Mouse (Mus musculus) cerebellum, adult 18-20 months (tissue): ENCODE measurements around the gene Dnm3.
A peak's percentile ranks its signal among the peaks of the same experiment; 100 is the strongest.

Experiments
- DNase-seq, 2 experiments: peaks; one replicate each; pipeline ENCODE4 v3.0.0; 2021

Dnm3 gene

DNA sequence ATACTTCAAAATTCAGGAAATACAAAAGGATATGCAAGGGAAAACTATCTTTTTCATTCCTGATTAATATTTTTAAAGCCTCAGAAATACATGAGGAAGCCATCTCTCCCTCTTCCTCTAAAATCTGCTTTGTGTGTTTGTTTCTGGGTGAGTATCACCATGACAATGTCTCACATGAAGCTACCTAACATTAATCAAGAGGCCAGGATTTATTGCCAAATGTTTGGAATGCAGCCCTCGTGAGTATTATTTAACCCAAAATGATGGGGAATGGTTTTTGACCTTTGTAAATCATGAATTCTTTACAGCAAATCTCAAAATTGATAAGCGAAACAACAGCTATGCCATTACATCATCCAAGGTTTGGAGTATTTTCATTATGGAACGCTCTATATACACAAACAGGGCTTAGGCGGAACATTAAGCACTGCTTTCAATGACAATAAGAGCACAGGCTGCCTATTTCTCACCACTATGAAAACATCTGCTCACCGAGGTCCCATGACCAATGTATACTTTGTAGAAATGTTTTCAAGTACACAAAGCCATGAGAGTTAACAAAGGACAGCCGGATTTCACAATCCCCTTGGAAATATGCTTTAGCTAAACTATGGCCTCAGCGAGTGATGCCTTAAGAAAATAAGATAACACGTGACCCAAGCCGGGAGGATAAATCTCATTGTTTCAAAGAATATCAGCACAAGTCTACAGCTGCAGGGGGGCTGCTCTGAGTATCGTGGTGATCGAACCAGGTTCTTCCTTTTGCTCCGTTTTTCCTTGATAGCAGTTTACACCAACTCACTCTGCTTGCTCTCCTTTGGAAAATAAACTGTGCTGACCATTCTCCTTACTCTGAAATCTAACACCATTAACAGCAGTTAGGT, 275.1 kb downstream of the Dnm3 start:
- no peak for DNase-seq

DNA sequence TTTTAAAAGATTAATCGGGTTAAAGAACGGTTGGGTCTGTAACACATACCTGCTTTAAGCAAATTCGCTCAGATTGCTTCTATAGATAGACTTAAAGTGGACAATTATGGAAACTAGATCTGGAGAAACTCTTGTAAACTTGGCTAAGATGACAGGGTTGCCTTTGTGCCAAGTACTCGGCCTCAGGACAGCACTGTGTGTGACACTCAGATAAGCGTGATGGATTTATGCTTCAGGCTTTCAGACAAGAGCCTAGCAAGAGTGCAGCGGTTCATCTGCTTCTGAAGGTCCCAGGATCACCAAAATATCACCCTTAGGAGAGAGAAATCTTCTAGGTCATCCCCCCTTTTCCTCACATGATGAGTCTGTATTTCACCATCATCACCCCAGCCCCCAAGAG, 277.4 kb downstream of the Dnm3 start:
- no peak for DNase-seq

GRCm38 (mm10) chr1:162196812-162197680, 280.8 kb downstream of the Dnm3 start:
- peak; percentile 56 to 74 for DNase-seq

DNA sequence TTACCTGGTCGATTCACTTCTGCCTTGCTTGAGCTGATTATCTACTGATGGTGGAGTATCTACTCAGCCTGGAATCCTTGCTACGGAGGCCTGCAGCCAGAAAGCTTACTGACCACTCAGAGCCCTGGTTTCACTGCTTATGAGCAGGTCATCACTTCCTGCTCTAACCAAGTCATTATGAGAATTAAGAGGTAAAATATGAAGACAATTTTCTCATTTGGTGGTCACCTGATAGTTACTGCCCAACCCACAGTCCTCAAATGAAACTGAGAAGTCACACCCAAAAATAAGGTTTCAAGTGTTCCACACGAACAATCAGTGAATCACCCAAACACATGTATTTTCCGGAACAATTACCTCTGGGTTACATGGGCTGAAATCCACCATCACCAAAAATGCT, 289.1 kb downstream of the Dnm3 start:
- no peak for DNase-seq

DNA sequence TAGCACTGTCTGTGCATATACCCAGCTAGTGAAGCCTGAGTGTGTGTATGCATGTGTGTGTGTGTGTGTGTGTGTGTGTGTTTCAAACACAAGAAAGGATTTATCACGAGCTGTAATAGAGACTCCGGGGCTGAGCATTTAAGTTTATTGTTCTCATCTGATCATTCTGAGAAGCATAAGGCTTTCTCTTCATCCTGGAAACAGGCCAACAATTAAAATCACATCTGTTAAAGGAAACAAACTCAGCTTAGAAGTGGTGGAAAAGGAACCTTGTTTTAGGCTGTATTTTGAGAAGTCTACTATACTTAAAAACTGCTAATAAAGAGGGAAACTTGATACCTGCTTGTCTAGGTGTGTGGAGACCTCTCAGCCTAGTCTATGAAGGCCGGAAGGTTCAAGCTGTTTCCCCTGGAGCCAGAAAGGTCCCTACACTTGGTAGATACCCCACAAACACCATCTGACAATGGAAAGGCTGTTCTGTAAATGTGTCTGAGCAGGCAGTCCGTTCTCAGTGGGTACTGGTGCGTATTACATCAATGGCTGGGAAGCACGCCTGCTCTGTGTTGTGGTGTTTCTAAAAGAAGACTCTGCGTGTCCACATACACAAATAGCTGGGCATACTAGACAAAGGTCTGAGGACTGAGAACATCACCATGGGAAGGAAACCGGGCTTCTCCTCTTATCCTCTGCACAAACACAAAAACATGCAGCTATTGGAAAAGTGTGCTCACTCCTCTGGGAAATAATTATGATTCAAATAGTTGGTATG, 290.3 kb downstream of the Dnm3 start:
- DNase-seq = peak; percentile 31 to 35

DNA sequence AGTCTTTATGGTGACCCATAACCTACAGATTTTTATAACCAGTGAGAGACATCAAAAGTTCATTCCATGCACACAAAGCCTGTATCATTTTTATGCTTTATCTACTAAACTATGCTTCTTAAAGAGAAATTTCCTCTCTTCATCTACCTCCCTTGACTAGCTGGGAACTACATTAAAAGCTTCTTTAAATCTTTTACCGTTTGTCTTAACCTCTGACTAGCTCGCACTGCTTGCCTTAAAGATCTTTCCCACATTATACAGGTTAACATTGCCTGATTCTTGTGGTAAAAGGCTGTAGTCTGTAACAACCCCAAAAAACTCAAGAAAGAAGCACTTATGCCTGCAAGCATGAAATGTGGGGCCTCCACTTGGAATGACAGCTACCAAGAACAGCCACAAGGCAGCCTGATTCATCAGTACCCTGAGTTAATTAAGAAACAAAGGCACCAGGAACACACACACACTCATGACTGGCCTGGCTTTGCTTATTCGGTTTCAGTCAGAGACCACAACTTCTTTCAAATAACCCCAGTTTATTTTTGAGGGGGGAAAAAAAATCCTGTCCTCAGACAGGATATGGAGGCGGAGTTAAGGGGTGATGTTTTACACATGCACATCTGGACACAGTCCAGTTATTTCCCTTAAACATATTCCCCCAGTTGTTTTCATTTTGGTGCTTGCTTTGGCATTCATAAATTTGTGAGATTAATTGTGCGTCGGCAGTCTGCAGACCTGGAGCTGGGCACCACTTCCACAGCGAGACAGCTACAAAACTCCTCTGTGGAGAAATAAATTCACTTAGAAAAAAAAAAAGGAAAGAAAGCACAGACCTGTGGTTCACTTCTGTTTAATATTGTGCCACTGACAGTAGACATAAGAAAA, 291.1 kb downstream of the Dnm3 start:
- no peak for DNase-seq

DNA sequence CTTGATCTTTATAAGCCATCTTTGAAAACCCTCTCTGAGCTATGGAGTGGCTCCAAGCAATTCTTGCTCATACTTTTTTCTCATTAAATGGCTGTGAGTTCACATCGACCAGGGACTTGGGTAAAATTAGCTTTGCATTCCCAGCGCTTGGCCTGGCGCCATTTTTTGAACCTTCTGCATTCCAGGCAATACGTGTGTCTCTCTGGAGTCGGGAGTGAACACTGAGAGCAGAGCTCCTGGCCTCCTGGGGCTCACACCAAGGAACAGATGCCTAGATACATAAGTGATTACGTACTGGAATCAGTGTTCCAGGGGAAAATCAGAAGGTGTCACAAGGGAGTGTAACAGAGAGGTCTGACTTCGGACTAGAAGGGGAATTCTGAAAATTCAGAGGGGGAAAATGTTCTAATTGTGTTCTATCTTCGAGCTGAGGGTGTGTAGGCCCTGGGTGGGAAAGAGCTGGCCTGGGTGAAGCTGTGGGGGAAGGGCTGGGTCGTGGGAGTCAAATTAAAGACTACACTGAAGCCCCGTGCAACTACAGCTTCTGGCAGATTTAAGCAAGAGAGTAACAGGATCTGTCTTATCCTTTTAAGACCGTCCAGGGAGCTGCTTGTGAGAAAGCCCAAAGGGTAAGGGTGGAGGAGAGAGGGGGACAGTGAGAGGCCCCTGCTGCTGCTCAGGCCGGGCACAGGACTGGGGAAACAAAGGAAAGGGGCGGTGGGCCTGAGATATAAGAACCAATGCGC, 293.7 kb downstream of the Dnm3 start:
- DNase-seq = peak; percentile 77 to 79

DNA sequence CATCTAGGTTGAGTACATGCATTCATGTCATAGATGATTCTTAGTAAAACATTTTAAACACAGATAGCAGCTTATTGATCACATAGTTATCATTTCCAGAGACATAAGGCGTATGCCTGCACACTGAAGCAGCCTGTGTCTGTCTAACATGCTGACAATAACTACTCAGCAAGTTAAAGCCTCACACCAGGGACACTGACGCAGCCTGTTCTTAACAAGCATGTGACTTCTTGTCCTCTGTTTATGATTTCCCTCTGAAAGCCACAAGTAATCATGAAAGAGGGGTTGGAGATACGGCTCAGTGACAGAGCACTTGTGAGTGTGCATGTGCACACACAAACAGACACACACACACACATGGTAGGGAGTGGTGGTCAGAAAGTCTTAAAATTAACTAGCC, 294.4 kb downstream of the Dnm3 start:
- no peak for DNase-seq

DNA sequence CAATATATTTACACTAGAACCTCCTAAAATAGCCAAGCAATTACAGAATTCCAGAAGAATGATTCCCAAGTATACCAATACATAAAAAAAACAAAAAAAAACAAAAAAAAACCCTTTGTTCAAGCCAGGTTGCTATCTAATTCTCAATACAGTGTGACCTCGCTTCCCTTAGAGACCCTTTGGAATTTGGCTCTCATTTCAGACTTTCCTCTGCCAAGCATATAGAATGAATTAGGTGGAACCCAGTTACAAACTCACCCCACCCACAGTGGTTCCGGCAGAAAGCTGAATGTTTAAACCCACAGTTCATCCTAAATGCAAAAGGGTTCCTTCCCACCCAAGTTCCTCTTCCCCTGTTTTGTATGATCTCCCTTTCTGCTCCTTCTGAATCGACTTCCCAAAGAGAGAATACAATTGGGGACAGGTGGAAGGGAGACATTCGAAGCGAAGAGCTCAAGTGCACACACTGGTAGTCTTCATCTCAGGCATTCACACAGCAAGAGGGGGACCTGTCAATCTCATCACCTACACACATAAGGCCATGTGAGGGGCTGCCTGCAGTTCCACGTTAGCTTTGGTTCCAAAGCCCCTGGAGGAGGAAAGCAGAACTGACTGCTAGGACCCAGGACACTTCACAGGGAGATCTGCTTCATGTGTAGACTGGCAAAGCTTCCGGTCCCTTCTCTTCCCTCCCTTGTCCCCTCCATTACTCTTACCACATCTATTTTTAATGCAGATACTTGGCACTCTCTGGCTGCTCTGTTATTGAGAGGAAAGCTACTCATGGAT, 296.5 kb downstream of the Dnm3 start:
- no peak for DNase-seq

DNA sequence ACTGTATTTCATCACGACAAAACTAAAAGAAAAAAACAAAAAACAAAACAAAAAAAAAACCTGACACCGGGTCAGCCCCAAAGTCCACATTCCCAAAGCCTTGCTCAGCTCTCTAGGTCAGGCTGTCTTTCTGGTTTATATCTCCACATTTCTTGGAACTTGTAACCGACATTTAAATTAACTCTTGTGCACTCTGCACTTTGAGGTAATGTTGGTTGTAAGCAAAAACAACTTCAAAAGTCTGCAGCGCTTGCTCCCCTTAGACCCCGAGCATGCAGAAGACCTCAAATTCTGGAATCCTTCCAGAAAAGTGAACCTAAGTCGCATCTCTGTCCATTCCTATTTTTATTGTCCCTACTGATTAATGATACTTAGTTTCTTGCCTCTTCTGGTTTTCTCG, 297.4 kb downstream of the Dnm3 start:
- no peak for DNase-seq

GRCm38 (mm10) chr1:162179401-162179800, 298.4 kb downstream of the Dnm3 start:
- no peak for DNase-seq

- no peak for DNase-seq
Measured at GRCm38 (mm10) chr1:162172806-162173205, 305.0 kb downstream of the Dnm3 start.

GRCm38 (mm10) chr1:162163687-162164484, 313.9 kb downstream of the Dnm3 start:
- DNase-seq = no peak

DNA sequence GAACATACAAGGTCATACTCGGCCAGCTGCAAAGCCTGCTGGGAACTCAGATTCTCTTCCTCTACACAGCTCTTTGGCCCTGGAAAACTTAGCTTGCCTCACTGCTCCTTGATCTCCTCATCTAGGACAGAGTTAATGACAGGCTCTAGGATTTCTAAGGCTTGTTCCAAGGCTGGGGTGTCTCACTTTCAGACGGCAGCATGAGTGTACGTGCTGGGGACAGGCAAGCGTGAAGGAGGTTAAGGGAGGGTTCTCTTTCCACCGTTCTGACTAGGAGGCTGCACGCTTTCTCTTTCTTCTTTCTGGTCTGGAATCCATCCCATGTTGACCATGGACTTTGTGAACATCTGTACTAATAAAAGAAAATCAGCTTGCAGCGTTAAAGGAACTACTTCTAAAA, 315.2 kb downstream of the Dnm3 start:
- no peak for DNase-seq

DNA sequence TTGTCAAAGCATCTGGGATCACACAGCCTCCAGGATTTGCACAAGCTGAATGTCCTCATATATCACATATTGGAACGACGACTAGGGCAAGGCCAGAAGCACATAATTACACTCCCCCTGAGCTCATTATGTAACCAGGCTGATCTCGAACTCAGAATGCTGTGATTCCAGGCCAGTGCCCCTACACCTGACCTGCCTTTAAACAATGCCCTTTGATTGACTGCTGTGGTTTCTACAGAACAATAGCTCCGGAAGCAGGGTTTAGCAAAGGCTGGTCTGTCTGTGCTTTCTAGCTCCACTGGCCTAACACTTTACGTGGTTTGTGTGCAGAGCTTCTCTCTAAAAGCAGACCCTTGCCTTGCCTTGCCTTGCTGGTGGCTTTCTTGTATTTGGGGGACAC, 315.6 kb downstream of the Dnm3 start:
- no peak for DNase-seq

- DNase-seq = no peak
Measured at GRCm38 (mm10) chr1:162160718-162161117, 317.1 kb downstream of the Dnm3 start.

DNA sequence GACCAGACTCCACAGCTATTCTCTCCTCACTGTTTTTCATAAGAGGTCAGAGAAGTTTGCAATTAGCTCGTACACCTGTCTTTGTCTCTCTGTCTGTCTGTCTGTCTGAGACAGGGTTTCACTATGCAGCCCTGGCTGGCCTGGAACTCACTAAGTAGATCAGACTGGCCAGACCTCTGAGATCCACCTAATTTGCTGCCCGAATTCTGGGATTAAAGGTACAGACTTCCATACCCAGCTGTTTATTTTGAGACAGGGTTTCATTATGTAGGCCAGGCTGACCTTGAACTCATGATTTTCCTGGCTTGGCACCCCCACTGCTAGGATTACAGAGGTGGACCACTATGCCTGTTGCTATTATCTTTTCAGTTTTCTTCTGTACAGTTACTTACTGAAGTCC, 319.3 kb downstream of the Dnm3 start:
- no peak for DNase-seq

- DNase-seq = no peak
Measured at GRCm38 (mm10) chr1:162157659-162158058, 320.2 kb downstream of the Dnm3 start.

DNA sequence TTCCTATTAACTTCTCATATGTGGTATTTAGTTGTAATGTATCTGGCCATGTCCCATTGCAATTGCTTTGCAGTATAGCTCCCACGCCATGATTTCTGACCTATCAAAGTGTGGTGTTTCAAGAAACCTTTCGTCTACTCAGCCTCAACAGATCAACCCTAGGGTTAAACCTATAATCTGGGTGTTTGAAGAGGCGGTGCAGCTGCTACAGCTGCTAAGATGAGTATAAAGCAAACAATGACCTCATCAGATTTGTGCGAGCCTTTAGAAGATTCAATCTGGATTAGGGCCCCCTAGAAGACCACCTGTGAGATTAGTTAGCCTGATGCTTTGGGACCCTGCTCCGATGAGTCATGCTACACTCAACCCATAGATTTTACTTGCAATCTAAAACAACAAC, 321.0 kb downstream of the Dnm3 start:
- no peak for DNase-seq

DNA sequence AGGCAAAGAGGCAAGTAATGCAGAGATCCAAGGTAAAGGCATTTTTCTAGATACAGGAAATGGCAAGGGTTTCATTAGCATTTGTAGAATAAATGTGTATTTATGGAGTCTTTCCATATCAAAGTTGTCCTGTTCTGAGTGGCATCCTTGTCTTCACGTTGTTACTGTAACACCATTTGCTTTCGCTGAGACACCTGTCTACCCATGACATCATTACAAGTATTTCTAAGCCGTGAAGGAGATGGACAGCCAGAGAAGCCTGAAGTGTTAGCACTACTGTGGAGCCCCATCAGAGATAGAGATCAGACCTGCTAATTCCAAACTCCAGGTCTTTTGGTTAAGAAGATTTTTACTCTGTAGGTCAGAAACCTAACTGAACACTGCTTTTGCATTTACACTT, 322.3 kb downstream of the Dnm3 start:
- DNase-seq = no peak
